Mouse (Mus musculus) forebrain, embryonic 12.5 days (tissue): ENCODE data around the gene Samd13. TPM values are rescaled to one million over a fixed set of nuclear protein-coding genes. Genes with fewer than 3 reads are reported as not detected.

Source experiments
- ATAC-seq: fragments of 200-750 bp; cut with Nextera tagmentation; 2 replicates; pipeline ENCODE4 v1.8.0; 2017; ENCODE audit warnings: moderate TSS enrichment; ENCODE audit not compliant: low FRiP score
- H3K27ac ChIP-seq: fragments of 300-500 bp; sonication (generic); 2 replicates; pipeline ENCODE4 v1.5.1; 2016; ENCODE audit warnings: mild to moderate bottlenecking
- H3K27me3 ChIP-seq: fragments of 300-500 bp; sonication (generic); 2 replicates; pipeline ENCODE4 v1.6.1; 2016; ENCODE audit warnings: mild to moderate bottlenecking
- H3K36me3 ChIP-seq: fragments of 300-500 bp; sonication (generic); replicated peaks from 2 replicates; pipeline ENCODE4 v1.6.1; 2016; ENCODE audit warnings: mild to moderate bottlenecking
- H3K4me1 ChIP-seq: fragments of 300-500 bp; sonication (generic); 2 replicates; pipeline ENCODE4 v1.6.1; 2016
- H3K4me2 ChIP-seq: fragments of 300-500 bp; sonication (generic); 2 replicates; pipeline ENCODE4 v1.6.1; 2016; ENCODE audit warnings: mild to moderate bottlenecking, moderate library complexity
- H3K4me3 ChIP-seq: fragments of 300-500 bp; sonication (generic); replicated peaks from 2 replicates; pipeline ENCODE4 v1.5.1; 2016; ENCODE audit warnings: mild to moderate bottlenecking
- H3K9ac ChIP-seq: fragments of 300-500 bp; sonication (generic); 2 replicates; pipeline ENCODE4 v1.6.1; 2016; ENCODE audit warnings: mild to moderate bottlenecking
- H3K9me3 ChIP-seq: fragments of 300-500 bp; sonication (generic); 2 replicates; pipeline ENCODE4 v1.6.1; 2016
- WGBS: fragments of 180-500 bp; shearing (Covaris S2); methylation state at CpG from one replicate; pipeline ENCODE4 v1.1.7; 2016; 5-methylcytosine and 5-hydroxymethylcytosine counted together
- polyA plus RNA-seq: library from polyadenylated mRNA; unstranded; fragments of >200 nt; fragmentation: Nextera tagmentation; extraction: Ambion mirVana; gene quantifications from 2 replicates; pipeline ENCODE4 v1.2.1, GENCODE M21; 2016

Samd13 gene
- polyA plus RNA-seq, 1 experiment from 2014 or later, result 1.1 TPM

DNA sequence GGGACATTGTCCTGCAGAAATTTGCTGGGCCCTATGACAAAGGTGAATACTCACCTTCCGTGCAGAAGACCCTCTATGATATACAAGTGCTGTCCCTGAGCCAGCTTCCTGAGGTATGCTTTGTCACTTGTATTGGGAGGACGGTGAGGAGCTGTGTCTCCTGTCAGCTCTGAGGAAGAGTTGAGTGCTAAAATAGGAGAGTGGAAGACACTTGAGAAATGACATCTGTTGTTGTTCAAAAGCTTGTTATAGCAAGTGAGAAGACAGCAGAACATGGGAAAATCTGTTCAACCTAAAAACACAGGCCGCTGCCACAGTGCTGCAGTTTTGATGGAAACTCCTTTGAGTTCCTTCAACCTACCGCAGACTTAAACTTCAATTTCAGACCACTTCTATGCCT lies 59.6 kb downstream of the Samd13 start:
- no peak overlapping the region for H3K9ac ChIP-seq
- H3K4me1 ChIP-seq, result no peaks in the 10 kb centered on the region
- H3K36me3 ChIP-seq, result no peaks in the 10 kb centered on the region
- H3K4me2 ChIP-seq, result no peak overlapping the region
- no peak overlapping the region for H3K27ac ChIP-seq
- no peak overlapping the region for H3K4me3 ChIP-seq
- H3K9me3 ChIP-seq, result no peaks in the 10 kb centered on the region
- WGBS, result 94% methylated on average over 4 of the region's 4 CpGs
- no peaks in the 10 kb centered on the region for H3K27me3 ChIP-seq
- no peak for ATAC-seq

DNA sequence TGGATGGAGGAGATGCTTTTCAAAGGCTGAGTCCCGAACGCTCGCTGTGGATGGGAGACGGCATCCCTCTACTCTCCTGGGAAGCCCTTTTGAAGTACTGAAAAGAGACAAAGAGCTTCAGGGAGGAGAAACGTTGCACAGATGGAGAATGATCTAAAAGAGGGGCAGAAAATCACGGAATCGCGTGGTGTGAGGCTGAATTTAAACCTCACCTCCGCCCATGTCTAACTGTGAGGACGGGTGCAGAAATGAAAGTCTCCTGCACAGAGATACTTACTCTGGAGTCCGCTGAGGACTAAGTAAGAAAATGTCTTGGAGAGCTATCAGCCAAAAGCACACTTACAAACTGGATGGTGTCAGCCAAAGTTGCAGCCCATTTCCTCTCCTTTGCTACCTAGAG lies 63.4 kb downstream of the Samd13 start:
- H3K4me1 ChIP-seq, result no peaks in the 10 kb centered on the region
- H3K4me2 ChIP-seq, result no peak overlapping the region
- 85% methylated on average over 11 of the region's 11 CpGs for WGBS
- H3K9me3 ChIP-seq, result no peaks in the 10 kb centered on the region
- H3K36me3 ChIP-seq, result no peaks in the 10 kb centered on the region
- H3K9ac ChIP-seq, result no peak overlapping the region
- H3K27me3 ChIP-seq, result no peaks in the 10 kb centered on the region
- H3K27ac ChIP-seq, result no peak overlapping the region
- ATAC-seq, result no peak
- H3K4me3 ChIP-seq, result no peak overlapping the region

DNA sequence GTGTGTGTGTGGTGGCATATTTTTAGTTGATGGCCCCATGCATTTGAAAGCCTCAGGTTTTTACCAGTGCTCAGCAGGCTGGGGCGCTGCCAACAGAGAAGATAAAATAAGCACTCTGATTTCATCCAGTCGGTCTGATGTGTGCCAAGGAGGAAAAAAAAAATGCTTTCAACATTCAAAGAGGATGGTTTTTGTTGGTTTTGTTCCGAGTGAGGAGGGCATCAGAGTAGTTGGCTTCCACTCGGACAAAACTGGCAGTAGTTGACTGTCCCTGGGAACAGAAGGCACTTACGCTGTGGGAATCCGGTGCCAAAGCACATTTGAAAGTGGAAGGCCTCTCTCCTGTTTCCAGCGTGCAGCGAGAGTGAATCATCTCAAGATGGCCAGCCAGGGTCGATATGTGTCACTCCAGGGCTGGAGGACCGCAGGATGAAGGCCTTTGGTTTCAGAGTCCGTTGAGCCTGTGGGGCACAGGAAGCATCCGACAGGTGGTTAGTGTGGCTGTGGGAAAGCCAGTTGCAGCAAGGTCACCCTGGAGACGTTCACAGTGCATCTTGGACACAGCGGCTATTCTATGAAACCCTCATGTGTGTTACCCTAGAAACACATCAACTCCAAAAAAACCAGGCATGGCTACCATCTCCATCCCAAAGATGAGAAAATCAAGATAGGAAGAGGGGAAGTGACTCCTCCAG lies 64.7 kb downstream of the Samd13 start:
- 90% methylated on average over 14 of the region's 14 CpGs for WGBS
- Histone ChIP-seq H3K4me3 (no peak overlapping the region), H3K27me3 (no peaks in the 10 kb centered on the region), H3K27ac (no peak overlapping the region), H3K4me1 (no peaks in the 10 kb centered on the region), H3K9me3 (no peaks in the 10 kb centered on the region), H3K4me2 (no peak overlapping the region), H3K9ac (no peak overlapping the region), H3K36me3 (no peaks in the 10 kb centered on the region)
- ATAC-seq, result no peak

DNA sequence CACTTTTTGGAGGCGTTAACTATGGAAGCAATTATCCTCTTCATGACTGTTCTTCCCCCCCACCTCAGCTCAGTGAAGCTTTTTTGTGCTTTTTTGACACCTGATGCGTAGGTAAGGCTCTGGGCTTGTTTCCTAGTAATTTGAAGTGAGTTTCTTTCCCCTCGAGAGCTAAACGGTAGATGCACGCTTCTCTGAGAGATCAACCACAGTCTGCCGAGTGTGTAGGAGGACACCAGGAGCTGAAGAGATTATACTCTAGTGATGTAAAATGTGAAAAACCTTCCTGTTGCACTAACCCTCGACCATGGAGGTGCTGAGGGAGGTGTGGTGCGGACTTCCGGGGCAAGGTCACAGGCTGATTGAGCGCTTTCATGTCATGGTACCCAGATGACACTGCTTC lies 65.3 kb downstream of the Samd13 start:
- no peaks in the 10 kb centered on the region for H3K9me3 ChIP-seq
- H3K4me3 ChIP-seq, result no peak overlapping the region
- no peak overlapping the region for H3K27ac ChIP-seq
- no peak overlapping the region for H3K9ac ChIP-seq
- 91% methylated on average over 10 of the region's 10 CpGs for WGBS
- H3K4me1 ChIP-seq, result no peaks in the 10 kb centered on the region
- no peak overlapping the region for H3K4me2 ChIP-seq
- no peaks in the 10 kb centered on the region for H3K36me3 ChIP-seq
- ATAC-seq, result no peak
- no peaks in the 10 kb centered on the region for H3K27me3 ChIP-seq

DNA sequence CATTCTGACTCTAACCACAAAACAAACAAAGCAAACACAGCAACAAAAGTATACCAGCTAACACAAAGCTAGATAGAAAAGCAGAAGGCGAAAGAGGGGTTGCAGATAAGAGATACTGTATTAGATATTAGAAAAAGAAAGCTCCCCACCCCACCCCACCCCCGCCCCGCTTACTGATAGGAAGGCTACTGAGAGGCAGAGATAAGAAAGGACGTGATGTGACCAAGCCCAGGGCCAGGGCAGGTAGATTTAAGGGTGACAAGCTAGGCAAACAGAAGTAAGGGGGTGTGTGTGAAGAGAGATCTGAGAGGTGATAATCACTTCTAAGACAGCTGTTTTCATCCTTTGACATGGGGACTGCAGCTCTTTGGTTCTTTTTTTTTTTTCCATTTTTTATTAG lies 67.0 kb downstream of the Samd13 start:
- Histone ChIP-seq H3K4me3 (no peak overlapping the region), H3K4me2 (no peak overlapping the region), H3K36me3 (no peaks in the 10 kb centered on the region), H3K27ac (no peak overlapping the region), H3K9me3 (no peaks in the 10 kb centered on the region), H3K9ac (no peak overlapping the region), H3K27me3 (no peaks in the 10 kb centered on the region), H3K4me1 (no peaks in the 10 kb centered on the region)
- 82% methylated on average over 4 of the region's 4 CpGs for WGBS
- ATAC-seq, result no peak

DNA sequence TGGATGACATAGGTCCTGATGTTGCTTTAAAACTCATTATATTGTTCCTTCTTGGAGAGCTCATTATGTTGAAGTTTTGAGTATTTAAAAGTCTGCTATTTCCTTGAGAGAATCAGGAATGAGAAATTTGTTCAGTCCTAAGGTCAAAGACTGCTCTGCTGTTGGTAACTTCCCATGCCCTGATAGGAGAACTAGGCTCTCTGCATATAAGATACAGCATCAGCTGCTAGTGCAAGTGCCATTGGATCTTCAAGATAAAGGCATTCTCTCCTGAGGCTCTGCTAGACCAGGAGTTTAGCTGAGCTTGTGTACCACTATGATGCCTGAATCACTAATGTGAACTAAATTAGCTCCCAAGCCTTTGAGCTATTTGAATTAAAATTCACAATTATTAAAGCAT lies 67.4 kb downstream of the Samd13 start:
- H3K4me1 ChIP-seq, result no peaks in the 10 kb centered on the region
- H3K9me3 ChIP-seq, result no peaks in the 10 kb centered on the region
- no peak overlapping the region for H3K9ac ChIP-seq
- no peaks in the 10 kb centered on the region for H3K36me3 ChIP-seq
- no peak overlapping the region for H3K4me3 ChIP-seq
- no peak for ATAC-seq
- H3K27ac ChIP-seq, result no peak overlapping the region
- no peak overlapping the region for H3K4me2 ChIP-seq
- H3K27me3 ChIP-seq, result no peaks in the 10 kb centered on the region

DNA sequence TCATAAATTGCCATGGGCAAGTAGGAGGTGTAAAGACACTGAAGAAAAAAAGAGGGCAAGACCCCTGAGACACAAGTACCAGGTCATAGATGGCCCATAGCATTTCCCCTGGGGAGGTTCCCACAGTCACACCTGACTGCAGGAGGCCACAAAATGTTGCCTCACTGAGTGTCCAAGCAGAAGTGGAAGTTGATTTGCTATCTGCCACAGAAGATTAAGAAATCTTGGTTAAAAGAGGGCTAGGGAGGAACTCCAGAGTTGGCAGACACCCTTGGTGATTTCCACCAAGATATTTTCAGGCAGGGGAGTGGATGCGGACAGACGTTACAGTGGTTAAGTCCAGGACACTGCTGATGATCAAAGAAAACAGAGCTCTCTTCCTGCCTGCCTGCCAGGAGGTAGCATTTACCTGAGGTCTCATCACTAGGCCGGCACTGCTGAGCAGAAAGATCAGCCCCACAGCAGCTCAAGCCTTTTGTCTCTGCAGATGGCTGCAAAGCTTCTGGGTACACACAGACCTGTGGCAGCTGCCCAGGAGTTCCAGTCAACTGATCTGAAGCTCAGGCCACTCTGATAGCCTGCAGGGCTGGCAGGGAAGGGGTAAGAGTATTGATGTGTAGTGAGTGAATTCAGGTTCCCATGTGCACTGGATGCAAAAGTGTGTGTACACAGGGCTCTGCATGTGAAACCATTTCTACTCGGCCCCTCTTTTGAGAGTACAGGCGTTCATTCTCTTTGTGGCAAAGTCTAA lies 68.7 kb downstream of the Samd13 start:
- 80% methylated on average over 5 of the region's 5 CpGs for WGBS

DNA sequence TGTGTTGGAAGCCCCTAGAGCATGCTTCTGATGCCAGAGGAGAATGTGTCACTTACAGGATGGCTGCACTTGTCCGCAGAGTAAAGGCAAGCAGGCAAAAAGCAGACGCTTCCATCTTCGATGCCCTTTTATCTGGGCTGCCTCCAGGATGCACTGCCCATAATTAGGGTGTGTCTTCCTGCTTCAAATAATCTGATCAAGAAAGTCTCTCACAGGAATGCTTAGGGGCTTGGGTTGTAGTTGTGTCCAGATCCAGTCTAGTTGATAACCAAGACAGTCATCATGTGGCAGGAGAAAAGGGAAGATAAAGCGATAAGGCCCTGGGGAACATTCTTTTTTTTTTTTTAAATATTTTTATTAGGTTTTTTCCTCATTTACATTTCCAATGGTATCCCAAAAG lies 69.9 kb downstream of the Samd13 start, which contains the start of gene Dnase2b:
Gene Dnase2b (minus strand): TSS at position 101 of the 400 bp plus-strand sequence.
- H3K9me3 ChIP-seq, result no peaks in the 10 kb centered on the region
- H3K27me3 ChIP-seq, result no peaks in the 10 kb centered on the region
- WGBS, result 95% methylated on average over 4 of the region's 4 CpGs
- no peaks in the 10 kb centered on the region for H3K4me1 ChIP-seq
- H3K36me3 ChIP-seq, result no peaks in the 10 kb centered on the region
- H3K27ac ChIP-seq, result no peak within 1 kb of the TSS
- H3K4me2 ChIP-seq, result no peak within 1 kb of the TSS
- no peak within 1 kb of the TSS for H3K9ac ChIP-seq
- no peak for ATAC-seq
- H3K4me3 ChIP-seq, result no peak within 1 kb of the TSS

More for the DNA sequence above, 68.7 kb downstream of the Samd13 start:
- no peaks in the 10 kb centered on the region for H3K4me1 ChIP-seq
- no peaks in the 10 kb centered on the region for H3K36me3 ChIP-seq
- no peak for ATAC-seq
- no peak overlapping the region for H3K4me3 ChIP-seq
- H3K27me3 ChIP-seq, result no peaks in the 10 kb centered on the region
- H3K9me3 ChIP-seq, result no peaks in the 10 kb centered on the region
- H3K4me2 ChIP-seq, result no peak overlapping the region
- H3K27ac ChIP-seq, result no peak overlapping the region
- no peak overlapping the region for H3K9ac ChIP-seq

DNA sequence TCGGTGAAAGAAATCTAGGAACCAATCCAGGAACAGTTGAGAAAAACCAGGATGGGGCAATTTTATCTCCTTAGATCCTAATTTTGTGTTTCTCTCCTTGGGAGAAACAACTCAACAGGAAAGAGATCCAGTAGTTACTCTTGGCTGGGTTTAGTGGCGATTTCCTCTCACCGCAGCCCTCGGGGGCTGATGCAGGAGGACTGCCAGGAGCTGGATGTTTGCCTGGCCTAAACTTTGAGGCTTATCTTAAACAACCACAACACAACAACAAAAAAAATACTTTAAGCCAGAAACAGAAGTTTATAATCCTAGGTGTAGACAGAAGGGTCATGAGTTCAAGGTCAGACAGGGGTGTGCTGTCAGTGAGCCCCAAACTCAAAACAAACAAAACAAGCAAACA lies 73.6 kb downstream of the Samd13 start:
- no peaks in the 10 kb centered on the region for H3K27me3 ChIP-seq
- H3K4me1 ChIP-seq, result peaks cover 11% of the 10 kb centered on the region
- no peak overlapping the region for H3K27ac ChIP-seq
- no peak for ATAC-seq
- H3K9me3 ChIP-seq, result no peaks in the 10 kb centered on the region
- H3K9ac ChIP-seq, result no peak overlapping the region
- H3K4me2 ChIP-seq, result no peak overlapping the region
- 93% methylated on average over 4 of the region's 4 CpGs for WGBS
- no peaks in the 10 kb centered on the region for H3K36me3 ChIP-seq
- no peak overlapping the region for H3K4me3 ChIP-seq

DNA sequence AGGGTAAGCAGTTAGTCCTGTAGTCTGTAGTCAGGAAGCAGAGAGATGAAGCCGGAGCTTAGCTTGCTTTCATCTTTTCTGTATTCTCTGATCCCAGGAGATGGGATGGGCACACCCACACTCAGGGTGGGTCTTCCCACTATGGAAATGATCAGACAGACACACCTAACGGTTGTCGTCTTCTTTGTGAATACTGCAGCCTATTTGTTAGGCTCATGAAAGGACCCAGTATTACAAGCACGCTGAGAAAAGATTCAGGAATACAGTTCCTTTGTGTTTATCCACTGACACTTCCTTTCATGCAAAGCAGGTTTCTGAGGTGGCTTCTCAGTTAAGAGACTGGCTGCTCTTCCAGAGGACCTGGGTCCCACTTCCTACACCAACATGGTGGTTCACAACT lies 74.1 kb downstream of the Samd13 start:
- Histone ChIP-seq H3K36me3 (no peaks in the 10 kb centered on the region), H3K27me3 (no peaks in the 10 kb centered on the region), H3K4me1 (peaks cover 12% of the 10 kb centered on the region), H3K9me3 (no peaks in the 10 kb centered on the region), H3K4me2 (no peak overlapping the region), H3K9ac (no peak overlapping the region), H3K27ac (no peak overlapping the region), H3K4me3 (no peak overlapping the region)
- no peak for ATAC-seq
- 77% methylated on average over 4 of the region's 4 CpGs for WGBS

DNA sequence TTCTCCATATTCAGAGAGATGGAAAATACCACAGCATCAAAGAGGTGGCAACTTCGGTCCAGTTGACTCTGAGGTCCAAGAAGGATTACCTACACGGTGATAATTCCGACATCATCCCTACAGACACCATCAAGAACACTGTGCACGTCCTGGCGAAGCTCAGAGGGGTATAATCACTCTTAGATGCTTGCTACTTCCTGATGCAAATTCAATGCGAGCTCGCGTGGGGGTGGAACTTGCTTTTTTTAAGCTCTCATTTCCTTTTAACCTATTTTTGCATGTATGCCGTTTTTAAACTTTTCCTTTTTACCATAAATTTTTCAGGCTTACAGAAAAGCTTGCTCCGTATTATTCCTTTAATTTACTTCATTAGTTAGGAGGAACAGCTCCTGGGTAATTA lies 75.1 kb downstream of the Samd13 start:
- Histone ChIP-seq H3K4me1 (peaks cover 12% of the 10 kb centered on the region), H3K27me3 (no peaks in the 10 kb centered on the region), H3K9me3 (no peaks in the 10 kb centered on the region), H3K9ac (no peak overlapping the region), H3K27ac (no peak overlapping the region), H3K36me3 (no peaks in the 10 kb centered on the region), H3K4me3 (no peak overlapping the region), H3K4me2 (no peak overlapping the region)
- ATAC-seq, result no peak
- 87% methylated on average over 10 of the region's 10 CpGs for WGBS

DNA sequence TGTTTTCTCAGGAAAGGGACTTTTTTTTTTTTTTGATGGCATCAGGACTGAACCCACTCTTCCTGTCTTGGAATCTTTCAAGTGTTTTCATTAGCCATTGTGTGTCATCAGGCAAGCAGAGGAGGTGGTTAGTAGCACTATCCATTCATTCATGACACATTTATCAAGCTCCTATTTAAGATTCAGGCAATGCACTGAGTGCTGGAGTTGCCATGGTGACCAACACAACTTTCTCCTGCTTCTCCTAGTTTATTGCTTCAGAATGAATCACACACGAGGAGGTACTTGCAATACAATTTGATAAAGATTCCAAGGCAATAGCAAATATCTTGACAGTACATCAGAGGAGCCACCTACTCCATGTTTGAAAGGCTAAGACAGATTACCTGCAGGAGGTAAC lies 78.0 kb downstream of the Samd13 start:
- H3K36me3 ChIP-seq, result no peaks in the 10 kb centered on the region

DNA sequence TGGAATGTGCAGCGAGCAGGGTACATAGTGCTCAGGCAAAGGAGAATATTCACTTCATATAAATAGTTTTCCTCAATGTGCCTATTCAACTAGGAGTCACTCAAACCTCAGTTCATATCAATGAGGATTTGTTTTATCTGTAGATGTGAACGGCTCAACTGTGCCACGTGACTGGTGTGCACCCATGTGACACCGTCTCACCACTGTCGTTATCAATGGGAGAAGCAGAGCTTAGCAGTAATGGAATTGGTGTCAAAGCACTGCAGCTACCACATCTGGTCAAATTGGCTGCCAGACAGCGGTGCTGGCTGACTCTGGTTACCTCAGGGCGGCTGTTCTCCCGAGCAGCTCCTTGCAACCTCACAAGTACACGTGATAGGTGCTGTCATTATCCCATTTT lies 80.7 kb downstream of the Samd13 start:
- no peaks in the 10 kb centered on the region for H3K36me3 ChIP-seq
- peaks cover 12% of the 10 kb centered on the region for H3K4me1 ChIP-seq
- 89% methylated on average over 9 of the region's 9 CpGs for WGBS
- no peak overlapping the region for H3K4me2 ChIP-seq
- no peak overlapping the region for H3K27ac ChIP-seq
- no peak overlapping the region for H3K4me3 ChIP-seq
- no peaks in the 10 kb centered on the region for H3K27me3 ChIP-seq
- ATAC-seq, result no peak
- H3K9me3 ChIP-seq, result no peaks in the 10 kb centered on the region
- no peak overlapping the region for H3K9ac ChIP-seq

More for the DNA sequence above, 78.0 kb downstream of the Samd13 start:
- peaks cover 12% of the 10 kb centered on the region for H3K4me1 ChIP-seq
- H3K4me2 ChIP-seq, result no peak overlapping the region
- H3K9me3 ChIP-seq, result no peaks in the 10 kb centered on the region
- WGBS, result 21% methylated on average over 1 of the region's 1 CpGs
- peak; percentile 53; the same call in 1 of the 2 replicates for ATAC-seq
- H3K9ac ChIP-seq, result no peak overlapping the region
- no peak overlapping the region for H3K4me3 ChIP-seq
- H3K27ac ChIP-seq, result no peak overlapping the region
- H3K27me3 ChIP-seq, result no peaks in the 10 kb centered on the region
